Mouse (Mus musculus): ENCODE measurements at regions not wholly inside any gene's neighbourhood (a gene's known extent, or its start where the extent isn't known, plus 50 kb on each side); places are given as distances from the start of the nearest gene placed in this dataset.

- TF ChIP-seq CTCF (conservative IDR thresholded peaks at IDR 0.05 in 1 of 2, IDR thresholded peaks at IDR 0.05 in 1 of 2; ENCODE audit: low read depth in 2 of 2, low read length in 2 of 2) = no peak
- no peak for TF ChIP-seq POLR2A (IDR thresholded peaks at IDR 0.05; ENCODE audit: low read depth, low read length)
- no peak for TF ChIP-seq PAX5 (IDR thresholded peaks at IDR 0.05; ENCODE audit: low read length)
- no peak for TF ChIP-seq MAFK (IDR thresholded peaks at IDR 0.05; ENCODE audit: insufficient replicate concordance, low read length)
- no peak for TF ChIP-seq IRF4 (IDR thresholded peaks at IDR 0.05; ENCODE audit: low read depth, low read length)
- no peak for TF ChIP-seq NRF1 (IDR thresholded peaks at IDR 0.05; ENCODE audit: low read depth, low read length)
- TF ChIP-seq ZKSCAN1 (IDR thresholded peaks at IDR 0.05; ENCODE audit: borderline replicate concordance, low read depth, low read length) = no peak
- no peak for TF ChIP-seq POLR2AphosphoS2 (IDR thresholded peaks at IDR 0.05; ENCODE audit: low read depth, low read length)
- no peak for TF ChIP-seq JUN (IDR thresholded peaks at IDR 0.05; ENCODE audit: insufficient read depth, low read depth, low read length)
Observed at GRCm38 (mm10) chr1:88622356-88622755, 79.7 kb downstream of the Arl4c start.
